Mouse (Mus musculus) CH12.LX (cell line): ENCODE results near the gene Olfr74. TPM values are rescaled to one million over a fixed set of nuclear protein-coding genes. Genes with fewer than 3 reads are reported as not detected.
"Not testable (repeated sequence)": the region's sequence is repeated elsewhere in the genome, so short reads cannot be mapped to it uniquely, and the experiment has no call there.

Experiments used
- DNase-seq: peaks from one replicate; pipeline ENCODE4 v3.0.0-alpha.2; 2013; ENCODE audit errors: extremely low read depth
- H3K27ac ChIP-seq: 2 replicates; pipeline ENCODE4 v1.5.1; 2012; ENCODE audit warnings: low read depth, mild to moderate bottlenecking, control low read depth, moderate library complexity; ENCODE audit not compliant: insufficient read depth
- H3K27me3 ChIP-seq: replicated peaks from 2 replicates; pipeline ENCODE3; 2012; ENCODE audit warnings: inconsistent platforms
- H3K36me3 ChIP-seq, 2 experiments: replicated peaks in 1 of 2; 2 replicates each; pipeline versions ENCODE3 to v1.6.1; 2012; ENCODE audit warnings: inconsistent platforms in 1 of 2, low read length in 1 of 2, mild to moderate bottlenecking in 1 of 2, mixed read lengths in 1 of 2, moderate library complexity in 1 of 2; ENCODE audit not compliant: control insufficient read depth in 1 of 2, insufficient read depth in 1 of 2
- H3K4me1 ChIP-seq, 2 experiments: 2 replicates each; pipeline ENCODE4 v1.6.1; 2012; ENCODE audit warnings: inconsistent platforms in 1 of 2, moderate library complexity in 1 of 2; ENCODE audit not compliant: insufficient read depth in 2 of 2, control insufficient read depth in 1 of 2
- H3K4me2 ChIP-seq: 2 replicates; pipeline ENCODE4 v1.6.1; 2012; ENCODE audit warnings: low read depth, mild to moderate bottlenecking, control low read depth; ENCODE audit not compliant: poor library complexity, insufficient read depth, severe bottlenecking
- H3K4me3 ChIP-seq, 3 experiments: fragments of 150-350 bp in 1 of 3; sonication (generic) in 1 of 3; replicated peaks in 1 of 3; 2 replicates each; pipeline versions ENCODE3 to v1.5.1; 2011 to 2012; ENCODE audit warnings: low read depth in 2 of 3, low read length in 2 of 3, mild to moderate bottlenecking in 2 of 3, moderate library complexity in 2 of 3, control low read depth in 1 of 3, improper control_type of control experiment in 1 of 3, inconsistent platforms in 1 of 3, mixed read lengths in 1 of 3; ENCODE audit not compliant: poor library complexity in 1 of 3
- H3K79me2 ChIP-seq: replicated peaks from 2 replicates; pipeline ENCODE4 v1.6.1; 2012; ENCODE audit warnings: mild to moderate bottlenecking, moderate library complexity; ENCODE audit not compliant: control insufficient read depth, poor library complexity, insufficient read depth, severe bottlenecking; ENCODE audit errors: extremely low read depth
- H3K9ac ChIP-seq: 2 replicates; pipeline ENCODE4 v1.6.1; 2012; ENCODE audit warnings: low read depth, mild to moderate bottlenecking, control low read depth, moderate library complexity; ENCODE audit not compliant: insufficient read depth
- H3K9me3 ChIP-seq: replicated peaks from 2 replicates; pipeline ENCODE3; 2012; ENCODE audit warnings: low read length, inconsistent platforms, mixed read lengths
- BHLHE40 ChIP-seq: IDR thresholded peaks from 2 replicates; pipeline ENCODE4 v1.6.1; 2011; ENCODE audit warnings: mild to moderate bottlenecking, low read depth, low read length, improper control_type of control experiment
- CHD1 ChIP-seq: IDR thresholded peaks from 2 replicates; pipeline ENCODE4 v1.6.1; 2012; ENCODE audit warnings: low read depth, low read length, improper control_type of control experiment, inconsistent platforms
- CHD2 ChIP-seq: IDR thresholded peaks from 2 replicates; pipeline ENCODE4 v1.6.1; 2011; ENCODE audit warnings: low read length, improper control_type of control experiment
- CTCF ChIP-seq, 2 experiments: IDR thresholded peaks in 1 of 2; conservative IDR thresholded peaks in 1 of 2; 2 replicates each; pipeline ENCODE4 v1.5.1; 2011 to 2012; ENCODE audit warnings: low read depth in 2 of 2, low read length in 2 of 2, improper control_type of control experiment in 1 of 2, inconsistent platforms in 1 of 2, mild to moderate bottlenecking in 1 of 2, moderate library complexity in 1 of 2
- E2F4 ChIP-seq: IDR thresholded peaks from 2 replicates; pipeline ENCODE4 v1.6.1; 2011; ENCODE audit warnings: low read depth, low read length, improper control_type of control experiment; ENCODE audit not compliant: insufficient replicate concordance
- ETS1 ChIP-seq: conservative IDR thresholded peaks from 2 replicates; pipeline ENCODE4 v1.6.1; 2012; ENCODE audit warnings: low read depth, mild to moderate bottlenecking, inconsistent platforms, low read length, improper control_type of control experiment, moderate library complexity
- HCFC1 ChIP-seq: IDR thresholded peaks from 2 replicates; pipeline ENCODE4 v1.6.1; 2012; ENCODE audit warnings: low read depth, mild to moderate bottlenecking, inconsistent platforms, low read length, improper control_type of control experiment
- IRF4 ChIP-seq: IDR thresholded peaks from 2 replicates; pipeline ENCODE4 v1.6.1; 2014; ENCODE audit warnings: low read depth, mild to moderate bottlenecking, inconsistent platforms, low read length, improper control_type of control experiment
- JUND ChIP-seq: conservative IDR thresholded peaks from 2 replicates; pipeline ENCODE4 v1.6.1; 2011; ENCODE audit warnings: low read depth, low read length, improper control_type of control experiment
- MAFK ChIP-seq: IDR thresholded peaks from 2 replicates; pipeline ENCODE4 v1.6.1; 2011; ENCODE audit warnings: low read length, improper control_type of control experiment; ENCODE audit not compliant: insufficient replicate concordance
- MAX ChIP-seq: IDR thresholded peaks from 2 replicates; pipeline ENCODE4 v1.6.1; 2011; ENCODE audit warnings: low read length, improper control_type of control experiment
- MEF2A ChIP-seq: IDR thresholded peaks from 2 replicates; pipeline ENCODE4 v1.6.1; 2014; ENCODE audit warnings: low read depth, mild to moderate bottlenecking, inconsistent platforms, low read length, improper control_type of control experiment, borderline replicate concordance
- NRF1 ChIP-seq: IDR thresholded peaks from 2 replicates; pipeline ENCODE4 v1.6.1; 2014; ENCODE audit warnings: low read depth, mild to moderate bottlenecking, inconsistent platforms, low read length, improper control_type of control experiment, moderate library complexity
- POLR2A ChIP-seq: IDR thresholded peaks from 2 replicates; pipeline ENCODE4 v1.6.1; 2011; ENCODE audit warnings: low read depth, mild to moderate bottlenecking, improper control_type of control experiment, low read length
- POLR2AphosphoS2 ChIP-seq: IDR thresholded peaks from 2 replicates; pipeline ENCODE4 v1.6.1; 2011; ENCODE audit warnings: low read depth, low read length, improper control_type of control experiment
- RCOR1 ChIP-seq: conservative IDR thresholded peaks from 2 replicates; pipeline ENCODE4 v1.6.1; 2012; ENCODE audit warnings: low read depth, mild to moderate bottlenecking, inconsistent platforms, low read length, improper control_type of control experiment
- SIN3A ChIP-seq: IDR thresholded peaks from 2 replicates; pipeline ENCODE4 v1.6.1; 2012; ENCODE audit warnings: low read length, improper control_type of control experiment, inconsistent platforms
- TBP ChIP-seq: conservative IDR thresholded peaks from 2 replicates; pipeline ENCODE4 v1.6.1; 2011; ENCODE audit warnings: low read depth, low read length, improper control_type of control experiment
- TCF12 ChIP-seq: IDR thresholded peaks from 2 replicates; pipeline ENCODE4 v1.6.1; 2014; ENCODE audit warnings: low read depth, mild to moderate bottlenecking, inconsistent platforms, low read length, improper control_type of control experiment
- UBTF ChIP-seq: IDR thresholded peaks from 2 replicates; pipeline ENCODE4 v1.6.1; 2012; ENCODE audit warnings: low read depth, mild to moderate bottlenecking, inconsistent platforms, low read length, improper control_type of control experiment, moderate library complexity
- USF1 ChIP-seq: IDR thresholded peaks from 2 replicates; pipeline ENCODE4 v1.6.1; 2014; ENCODE audit warnings: low read depth, mild to moderate bottlenecking, inconsistent platforms, low read length, improper control_type of control experiment
- USF2 ChIP-seq: conservative IDR thresholded peaks from 2 replicates; pipeline ENCODE4 v1.6.1; 2011; ENCODE audit warnings: low read depth, low read length, improper control_type of control experiment
- ZC3H11A ChIP-seq: IDR thresholded peaks from 2 replicates; pipeline ENCODE4 v1.6.1; 2012; ENCODE audit warnings: low read depth, mild to moderate bottlenecking, inconsistent platforms, low read length, improper control_type of control experiment
- ZNF384 ChIP-seq: IDR thresholded peaks from 2 replicates; pipeline ENCODE4 v1.6.1; 2012; ENCODE audit warnings: low read depth, low read length, improper control_type of control experiment, inconsistent platforms
- dilution Hi-C: fragments of 300-500 bp; cut with MboI; formaldehyde crosslinking; loops from 2 replicates; pipeline ENCODE4 v1.14.3; 2020; ENCODE audit warnings: low sequenced_read_pairs; ENCODE audit not compliant: extremely low pct_unique_long_range_greater_than_20kb, extremely low pct_ligation_motif_present
- in situ Hi-C: fragments of 300-500 bp; cut with MboI; formaldehyde crosslinking; loops from 3 replicates; pipeline ENCODE4 v1.14.3; 2019; ENCODE audit warnings: low sequenced_read_pairs, low pct_ligation_motif_present, low pct_unique_long_range_greater_than_20kb, mixed read lengths
- polyA plus RNA-seq: library from polyadenylated mRNA; unstranded; fragments of >175 nt; gene quantifications from 2 replicates; pipeline ENCODE4 v1.2.1, GENCODE M21; 2012; ENCODE audit warnings: low read depth; ENCODE audit not compliant: insufficient read length
- total RNA-seq, 2 experiments: library from RNA; depleted of rRNA; stranded (reverse); fragments of 300-350 nt in 1 of 2; fragments of >200 nt in 1 of 2; gene quantifications; 2 replicates each; pipeline ENCODE4 v1.2.3; 2012 to 2014

Gene Olfr74
- total RNA-seq (2012; rRNA removed) (not detected in 2 replicates), total RNA-seq (2014; rRNA removed) (not detected in 2 replicates), polyA plus RNA-seq (not detected in 2 replicates)

GRCm38 (mm10) chr2:87974563-87974962 is at the start of gene Olfr74:
TSS of gene Olfr74 (minus strand) at chr2:87974663.
- Histone ChIP-seq H3K9me3 (peaks cover 10% of the 10 kb centered on the region), H3K4me2 (no peak within 1 kb of the TSS), H3K79me2 (no peaks in the 10 kb centered on the region), H3K9ac (no peak within 1 kb of the TSS), H3K27me3 (no peaks in the 10 kb centered on the region), H3K4me3 (no peak within 1 kb of the TSS), H3K4me1 (no peaks in the 10 kb centered on the region), H3K36me3 (no peaks in the 10 kb centered on the region), H3K27ac (no peak within 1 kb of the TSS)
- DNase-seq = no peak
- in situ Hi-C loops (no loop called here), dilution Hi-C loops (no loop called here)
- TF ChIP-seq POLR2A (no peak), IRF4 (no peak), TCF12 (no peak), ZNF384 (no peak), ZC3H11A (no peak), CTCF (conservative IDR thresholded peaks at IDR 0.05 in 1 of 2, IDR thresholded peaks at IDR 0.05 in 1 of 2; ENCODE audit: low read depth in 2 of 2, low read length in 2 of 2) (no peak), JUND (no peak), ETS1 (no peak), UBTF (no peak), SIN3A (no peak)

DNA sequence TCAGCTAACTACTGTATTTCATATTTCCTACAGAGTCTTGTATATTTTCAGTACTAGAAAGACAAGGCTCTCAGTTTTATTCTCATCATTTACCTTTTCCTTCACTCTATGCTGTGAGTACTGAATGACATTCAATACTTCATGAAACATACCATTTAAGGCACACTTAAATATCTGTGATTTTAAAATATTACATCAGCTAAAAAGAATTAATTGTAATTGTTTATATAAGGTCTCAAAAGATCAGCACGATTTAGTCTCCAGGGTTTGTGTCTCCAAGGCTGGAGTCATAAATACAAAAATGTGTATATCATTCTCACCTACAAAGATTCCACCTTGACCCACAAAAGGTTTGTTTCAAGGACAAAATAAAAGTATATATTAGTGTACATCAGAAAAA is 48.0 kb upstream of the Olfr74 start, which contains the start of gene Olfr1161:
Gene Olfr1161 (plus strand): TSS at position 301 of the 400 bp plus-strand sequence.
- DNase-seq, H3K4me3 ChIP-seq, H3K27me3 ChIP-seq, H3K4me1 ChIP-seq, H3K36me3 ChIP-seq, H3K4me2 ChIP-seq, H3K79me2 ChIP-seq, H3K9ac ChIP-seq, H3K27ac ChIP-seq, dilution Hi-C loops, in situ Hi-C loops: not testable (repeated sequence)
- peaks cover 15% of the 10 kb centered on the region for H3K9me3 ChIP-seq

DNA sequence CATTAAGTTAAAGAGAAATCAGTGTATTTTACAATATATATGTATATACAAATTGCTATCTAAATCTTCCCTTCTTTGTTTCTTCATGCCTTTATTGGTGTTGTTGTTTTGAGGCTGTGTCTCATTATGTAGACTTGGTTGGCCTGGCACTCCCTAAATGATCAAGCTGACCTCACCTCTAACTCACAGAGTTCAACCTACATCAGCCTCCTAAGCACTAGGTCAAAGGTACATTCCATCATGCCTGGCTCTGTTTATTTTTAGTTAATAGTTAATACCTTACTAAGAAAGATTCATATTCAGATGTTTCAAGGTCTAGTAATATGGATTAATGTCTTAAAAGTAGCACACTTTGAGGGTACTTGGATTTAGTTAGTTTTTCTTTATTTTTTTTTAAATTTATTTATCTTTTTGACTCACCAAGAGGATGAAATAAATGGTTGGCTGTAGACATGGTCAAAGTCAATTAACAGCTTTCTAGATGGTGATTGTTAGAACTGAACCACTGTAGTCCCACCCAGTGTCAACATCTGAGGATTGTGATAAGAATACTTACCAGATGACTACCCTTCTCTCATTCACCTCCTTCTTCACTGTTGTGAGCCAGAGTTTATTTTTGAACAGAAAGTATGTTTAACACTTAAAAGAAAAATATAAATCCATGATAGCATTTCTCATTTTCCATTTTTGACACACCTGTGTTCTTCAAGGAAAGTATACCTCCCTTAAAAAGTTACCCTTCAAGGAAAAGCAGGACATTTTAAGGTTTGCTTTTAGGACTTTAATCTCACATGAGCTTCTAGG is 33.3 kb upstream of the Olfr74 start, which contains the start of gene Olfr1160:
Gene Olfr1160 (minus strand): TSS at position 754 of the 804 bp plus-strand sequence.
- dilution Hi-C loops = no loop called here
- Histone ChIP-seq H3K36me3 (no peaks in the 10 kb centered on the region), H3K9ac (no peak within 1 kb of the TSS), H3K4me3 (no peak within 1 kb of the TSS), H3K4me2 (no peak within 1 kb of the TSS), H3K4me1 (no peaks in the 10 kb centered on the region), H3K79me2 (no peaks in the 10 kb centered on the region), H3K27ac (no peak within 1 kb of the TSS), H3K27me3 (no peaks in the 10 kb centered on the region), H3K9me3 (peaks cover 13% of the 10 kb centered on the region)
- in situ Hi-C loops = no loop called here
- no peak for TF ChIP-seq TBP
- TF ChIP-seq USF1 = no peak
- no peak for TF ChIP-seq UBTF
- TF ChIP-seq RCOR1 = no peak
- no peak for TF ChIP-seq ETS1
- no peak for TF ChIP-seq TCF12
- no peak for TF ChIP-seq ZC3H11A
- no peak for TF ChIP-seq NRF1
- no peak for TF ChIP-seq USF2
- TF ChIP-seq BHLHE40 = no peak
- no peak for TF ChIP-seq CHD2
- TF ChIP-seq MEF2A = no peak
- no peak for TF ChIP-seq E2F4
- no peak for TF ChIP-seq HCFC1
- no peak for TF ChIP-seq MAX
- no peak for TF ChIP-seq SIN3A
- TF ChIP-seq MAFK = no peak
- TF ChIP-seq POLR2AphosphoS2 = no peak
- no peak for TF ChIP-seq CHD1
- no peak for TF ChIP-seq ZNF384
- no peak for DNase-seq
